Mouse (Mus musculus) megakaryocyte, adult 5-6 weeks (primary cell): ENCODE results near the gene Gpatch3. TPM values are rescaled to one million over a fixed set of nuclear protein-coding genes. Genes with fewer than 3 reads are reported as not detected.
A peak's percentile ranks its signal among the peaks of the same experiment; 100 is the strongest.

Experiments
- ATAC-seq: 2 replicates; pipeline ENCODE4 v1.8.0; 2016; ENCODE audit warnings: mild to moderate bottlenecking, inconsistent platforms; ENCODE audit not compliant: poor library complexity, severe bottlenecking
- total RNA-seq, 2 experiments: library from RNA; stranded (forward) in 1 of 2; stranded (reverse) in 1 of 2; fragments of 153-499, 151-499 nt in 1 of 2; fragments of 221-1000, 200-1000 nt in 1 of 2; gene quantifications; 2 replicates each; pipeline versions ENCODE4 v1.2.3 to v1.2.4; 2015 to 2017

Gene Gpatch3
- total RNA-seq, 2 experiments from 2014 or later, result 3.7 to 40.2 TPM

GRCm38 (mm10) chr4:133617936-133618335 is 43.4 kb downstream of the Gpatch3 start:
- ATAC-seq, result no peak

- peak; percentile 60 for ATAC-seq
These were observed 45.1 kb downstream of the Gpatch3 start for GRCm38 (mm10) chr4:133619473-133620136.

GRCm38 (mm10) chr4:133620668-133621067 is 46.1 kb downstream of the Gpatch3 start:
- 0 out of 2 replicates have a peak, but pooled peaks have one; percentile 16 for ATAC-seq

- no peak for ATAC-seq
These were observed 47.7 kb downstream of the Gpatch3 start for GRCm38 (mm10) chr4:133622161-133622695.

- ATAC-seq, result no peak
These were observed 50.3 kb downstream of the Gpatch3 start for GRCm38 (mm10) chr4:133624830-133625229.

GRCm38 (mm10) chr4:133625621-133626071 is 51.1 kb downstream of the Gpatch3 start:
- peak; percentile 88 for ATAC-seq

GRCm38 (mm10) chr4:133626221-133626620 is 51.7 kb downstream of the Gpatch3 start:
- no peak for ATAC-seq

GRCm38 (mm10) chr4:133626621-133627020 is 52.1 kb downstream of the Gpatch3 start:
- no peak for ATAC-seq

- ATAC-seq, result no peak
These were observed 52.5 kb downstream of the Gpatch3 start for GRCm38 (mm10) chr4:133627039-133627438.

- no peak for ATAC-seq
These were observed 54.0 kb downstream of the Gpatch3 start for GRCm38 (mm10) chr4:133628517-133628916.

GRCm38 (mm10) chr4:133629191-133629590 is 54.6 kb downstream of the Gpatch3 start:
- no peak for ATAC-seq

- no peak for ATAC-seq
These were observed 55.9 kb downstream of the Gpatch3 start for GRCm38 (mm10) chr4:133630326-133630920.

- peak; percentile 46 for ATAC-seq
These were observed 56.7 kb downstream of the Gpatch3 start for GRCm38 (mm10) chr4:133631071-133631768.

- ATAC-seq, result no peak
These were observed 57.3 kb downstream of the Gpatch3 start for GRCm38 (mm10) chr4:133631769-133632411.

GRCm38 (mm10) chr4:133632483-133633327 is 58.2 kb downstream of the Gpatch3 start:
- ATAC-seq, result no peak

GRCm38 (mm10) chr4:133633332-133634042 is 58.9 kb downstream of the Gpatch3 start:
- ATAC-seq, result peak; percentile 96
